Mouse (Mus musculus): ENCODE measurements around the gene Rnf185.

DNA sequence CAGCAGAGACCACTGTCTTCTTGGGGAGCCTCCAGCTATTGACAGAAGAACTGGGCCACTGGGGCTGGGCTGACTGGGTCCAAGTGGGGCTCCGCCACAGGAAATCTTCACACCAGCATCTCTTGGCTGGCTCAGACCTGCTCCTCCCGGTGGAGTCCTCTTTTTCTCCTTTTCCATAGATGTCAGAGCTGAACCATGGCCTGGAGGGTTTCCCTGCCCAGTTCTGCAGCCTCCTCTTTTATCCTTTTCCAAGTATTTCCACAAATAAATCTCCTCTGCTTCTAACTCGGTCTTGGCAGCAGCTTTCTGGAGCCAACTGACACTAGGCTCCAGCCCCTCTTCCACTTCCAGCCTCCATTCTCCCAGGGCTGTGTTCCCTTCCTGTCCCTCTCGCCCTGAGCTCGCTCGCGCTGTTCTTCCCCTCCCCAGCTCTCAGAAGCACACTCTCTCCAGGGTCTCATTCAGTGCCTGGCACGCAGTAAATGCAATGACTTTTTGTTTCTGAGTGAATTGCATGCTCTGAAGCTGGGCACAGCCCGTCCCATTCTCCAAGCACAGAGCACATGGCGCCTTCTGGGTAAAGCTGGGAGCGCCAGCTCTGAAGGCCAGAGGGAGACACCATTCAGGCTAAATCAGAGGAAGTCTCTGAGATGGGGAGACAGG, 31.9 kb upstream of the Rnf185 start:
- TF ChIP-seq CTCF (conservative IDR thresholded peaks at IDR 0.05; ENCODE audit: low read length) = no peak
- TF ChIP-seq POU5F1 (IDR thresholded peaks at IDR 0.05; ENCODE audit: borderline replicate concordance, low read length) = no peak

Data from E14TG2a.4 (cell line).